In genomic region chr7:16056459-16057135, GRCm38 (mm10) we compare ENCODE assay signal across 8 mouse cellular contexts. TPM values are rescaled to one million over a fixed set of nuclear protein-coding genes. Genes with fewer than 3 reads are reported as not detected.
DNase-seq lines count a peak whose midpoint lies in the region; ATAC-seq lines count a peak whose summit lies in the region.

No protein-coding gene starts in this region.

- DNase-seq in frontal cortex, postnatal 36 days (ENCODE audit: low spot score in 2 of 2) = peak; percentile 28 to 68
- peak; percentile 48 for DNase-seq in thymus, postnatal 0 days (ENCODE audit: low spot score)
- no peak for DNase-seq in thymus, postnatal 10 days (ENCODE audit: low spot score in 2 of 2)
- peak; percentile 66 to 84 for DNase-seq in cerebellum, postnatal 25 days
- peak; percentile 76 for DNase-seq in naive thymus-derived CD4-positive, alpha-beta T cell, adult 2 months (ENCODE audit: low read depth)
- DNase-seq in urinary bladder, postnatal 4 days (ENCODE audit: low spot score in 2 of 2) = no peak

- no peak for ATAC-seq in frontal cortex, adult (ENCODE audit: low TSS enrichment)
- ATAC-seq in erythroblast, adult 5-6 weeks (replicated peaks; ENCODE audit: low FRiP score, poor library complexity, severe bottlenecking) = no peak

RNA-seq across cellular contexts. Expression of gene Zfp541, which starts 5.0 kb away (rescaled TPM):
- polyA plus RNA-seq in thymus, postnatal 0 days (2015; fragmentation: Nextera tagmentation; extraction: Ambion mirVana) = 0.13 and 0.36 TPM in 2 replicates
- total RNA-seq in erythroblast, adult 5-6 weeks (2015; ENCODE audit: low replicate concordance) = not detected in 2 replicates
- 0.28 TPM in 1 of 2 replicates, not detected in the other for total RNA-seq in erythroblast, adult 5-6 weeks (2017; ENCODE audit: low replicate concordance)

RNA-seq across cellular contexts. Expression of gene Bicra, which starts 8.9 kb away (rescaled TPM):
- polyA plus RNA-seq in thymus, postnatal 0 days (2015; fragmentation: Nextera tagmentation; extraction: Ambion mirVana) = 2.9 and 4.9 TPM in 2 replicates
- 6.5 and 20.9 TPM in 2 replicates for total RNA-seq in erythroblast, adult 5-6 weeks (2015; ENCODE audit: low replicate concordance)
- 0.14 and 2.2 TPM in 2 replicates for total RNA-seq in erythroblast, adult 5-6 weeks (2017; ENCODE audit: low replicate concordance)

RNA-seq across cellular contexts. Expression of gene Napa, which starts 41.7 kb away (rescaled TPM):
- 152 and 172 TPM in 2 replicates for polyA plus RNA-seq in thymus, postnatal 0 days (2015; fragmentation: Nextera tagmentation; extraction: Ambion mirVana)
- total RNA-seq in erythroblast, adult 5-6 weeks (2015; ENCODE audit: low replicate concordance) = 106 and 149 TPM in 2 replicates
- total RNA-seq in erythroblast, adult 5-6 weeks (2017; ENCODE audit: low replicate concordance) = 82.2 and 96.3 TPM in 2 replicates

Comparison
In these comparisons a context has a peak if more than half of its experiments do, and no peak if none do; other contexts are left out.
1. DNase-seq: peak in frontal cortex, postnatal 36 days (2 of 2), thymus, postnatal 0 days (single experiment), cerebellum, postnatal 25 days (2 of 2) and naive thymus-derived CD4-positive, alpha-beta T cell, adult 2 months (single experiment); none in thymus, postnatal 10 days (0 of 2) and urinary bladder, postnatal 4 days (0 of 2).